Mouse (Mus musculus): Measurements from ENCODE around the gene Rtn4rl1. TPM values are rescaled to one million over a fixed set of nuclear protein-coding genes. Genes with fewer than 3 reads are reported as not detected.

The Rtn4rl1 gene
- polyA plus RNA-seq, 1 experiment from 2014 or later, result 2.6 TPM

DNA sequence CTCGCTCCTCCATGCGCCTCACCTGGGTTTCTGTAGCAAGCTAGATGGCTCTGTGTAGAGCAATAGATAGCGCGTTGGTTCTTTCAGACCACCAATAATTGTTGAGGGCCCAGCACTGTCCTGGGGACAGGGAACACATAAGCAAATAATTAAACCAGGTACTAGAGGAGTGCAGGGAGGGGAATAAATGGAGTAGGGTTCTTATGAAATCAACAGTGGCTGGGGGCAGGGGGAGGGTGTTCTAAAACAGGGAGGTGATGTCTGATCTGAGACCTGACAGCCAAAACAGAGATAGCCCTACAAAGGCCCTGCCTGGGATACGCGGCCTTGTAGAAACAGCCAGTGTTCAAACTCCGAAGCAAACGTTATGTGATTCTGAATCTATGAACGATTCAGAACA lies 56.0 kb downstream of the Rtn4rl1 start:
- H3K9me3 ChIP-seq (replicated peaks), result no peaks in the 10 kb centered on the region
- WGBS, result 89% methylated on average over 9 of the region's 9 CpGs
- ATAC-seq, result no peak

DNA sequence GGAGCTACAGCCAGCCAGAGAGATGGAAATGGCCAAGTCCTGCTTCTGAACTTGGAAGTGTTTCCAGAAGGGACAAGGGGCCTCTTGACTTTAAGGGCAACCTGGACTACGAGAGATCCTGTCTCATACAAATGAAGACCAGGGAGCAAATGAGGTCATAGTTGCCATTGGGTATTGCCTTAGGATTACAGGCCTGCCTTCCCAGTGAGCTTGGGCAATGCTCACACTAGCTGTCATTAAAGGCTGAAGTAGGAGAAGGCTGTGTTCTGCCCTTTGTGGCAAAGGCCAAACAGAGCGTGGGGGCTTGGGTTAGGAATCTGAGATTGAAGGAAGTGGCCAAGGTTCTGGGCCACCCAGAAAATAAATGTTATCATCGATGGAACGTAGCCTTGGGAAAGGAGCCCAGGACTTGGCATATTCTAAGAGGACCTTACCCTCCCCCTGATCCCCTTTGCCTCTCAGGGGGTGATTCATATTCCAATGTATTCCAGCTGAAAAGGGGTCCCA lies 57.5 kb downstream of the Rtn4rl1 start:
- ATAC-seq, result no peak
- H3K4me2 ChIP-seq, result no peak overlapping the region
- no peak overlapping the region for H3K27ac ChIP-seq
- H3K27me3 ChIP-seq, result no peaks in the 10 kb centered on the region
- H3K36me3 ChIP-seq (ENCODE audit: poor library complexity, severe bottlenecking), result no peaks in the 10 kb centered on the region
- peaks cover 4% of the 10 kb centered on the region for H3K4me1 ChIP-seq
- H3K9ac ChIP-seq, result no peak overlapping the region
- H3K4me3 ChIP-seq, result no peak overlapping the region
- no peaks in the 10 kb centered on the region for H3K9me3 ChIP-seq (replicated peaks)
- 86% methylated on average over 4 of the region's 4 CpGs for WGBS

More for the DNA sequence above, 56.0 kb downstream of the Rtn4rl1 start:
- no peak overlapping the region for H3K4me2 ChIP-seq
- no peak overlapping the region for H3K9ac ChIP-seq
- H3K27me3 ChIP-seq, result no peaks in the 10 kb centered on the region
- no peak overlapping the region for H3K4me3 ChIP-seq
- H3K36me3 ChIP-seq (ENCODE audit: poor library complexity, severe bottlenecking), result no peaks in the 10 kb centered on the region
- no peak overlapping the region for H3K27ac ChIP-seq
- peaks cover 19% of the 10 kb centered on the region for H3K4me1 ChIP-seq

DNA sequence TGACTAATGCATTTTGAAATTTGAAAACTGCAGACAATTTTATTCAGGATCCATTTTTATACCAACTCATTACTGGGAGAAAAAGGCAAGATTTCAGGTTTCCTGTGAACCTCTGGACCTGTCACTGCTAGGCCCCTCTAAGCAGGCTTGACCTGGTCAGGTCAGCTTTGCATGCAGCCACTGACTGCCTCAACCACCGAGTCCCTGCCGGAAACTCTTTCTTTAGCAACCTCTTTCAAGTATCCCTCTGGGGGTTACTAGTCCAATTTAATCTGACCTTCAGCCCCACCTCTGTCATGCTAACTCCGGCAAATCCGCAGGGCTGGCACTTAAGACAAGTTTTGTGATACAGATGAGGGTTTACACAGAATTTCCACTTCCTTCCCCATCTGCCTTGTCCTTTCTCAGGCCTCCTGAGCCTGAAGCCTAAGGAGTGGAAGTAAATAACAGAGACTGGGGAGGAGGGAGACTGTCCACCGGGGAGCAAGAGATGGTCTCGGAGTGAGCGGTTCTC lies 58.0 kb downstream of the Rtn4rl1 start:
- Histone ChIP-seq H3K4me2 (no peak overlapping the region), H3K9ac (no peak overlapping the region), H3K27me3 (no peaks in the 10 kb centered on the region), H3K4me3 (no peak overlapping the region), H3K36me3 (ENCODE audit: poor library complexity, severe bottlenecking) (no peaks in the 10 kb centered on the region), H3K9me3 (replicated peaks) (no peaks in the 10 kb centered on the region), H3K4me1 (0 out of 2 replicates have a peak, but pooled peaks cover under 1% of the 10 kb centered on the region), H3K27ac (no peak overlapping the region)
- WGBS, result 57% methylated on average over 7 of the region's 7 CpGs
- no peak for ATAC-seq

DNA sequence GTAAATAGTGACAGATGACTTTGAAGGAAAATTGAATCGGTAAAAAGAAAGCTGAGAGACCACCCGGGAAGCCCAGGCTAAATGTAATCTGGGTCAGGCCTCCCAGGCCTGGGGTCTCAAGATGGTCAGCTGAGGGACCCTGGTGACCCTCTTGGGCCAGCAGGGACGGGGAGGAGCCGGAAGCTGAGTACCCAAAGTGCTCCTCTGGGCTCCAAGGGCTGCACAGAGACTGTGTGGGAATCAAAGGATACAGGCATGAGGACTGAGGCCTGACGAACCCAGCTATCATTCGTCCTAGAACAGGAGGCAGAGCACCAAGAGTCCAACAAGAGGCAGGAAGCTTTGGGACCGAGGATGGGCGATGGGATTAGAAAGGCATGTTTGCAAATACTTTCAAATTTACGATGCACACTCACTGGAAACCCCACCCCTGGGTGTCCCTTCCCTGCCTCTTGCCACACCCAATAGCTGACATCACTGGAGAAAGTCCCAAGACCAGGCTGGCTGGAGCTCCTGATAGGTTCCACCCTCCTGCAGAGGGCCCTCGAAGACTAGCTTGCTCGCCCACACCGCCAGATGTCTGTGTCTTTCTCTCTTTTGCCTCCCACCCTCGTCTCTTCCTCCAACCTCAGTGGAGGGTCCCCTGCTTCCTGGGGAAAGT lies 60.8 kb downstream of the Rtn4rl1 start:
- Histone ChIP-seq H3K27me3 (no peaks in the 10 kb centered on the region), H3K4me2 (no peak overlapping the region), H3K4me3 (no peak overlapping the region), H3K36me3 (ENCODE audit: poor library complexity, severe bottlenecking) (no peaks in the 10 kb centered on the region), H3K9me3 (replicated peaks) (no peaks in the 10 kb centered on the region), H3K9ac (no peak overlapping the region), H3K27ac (no peak overlapping the region), H3K4me1 (no peaks in the 10 kb centered on the region)
- 81% methylated on average over 13 of the region's 13 CpGs for WGBS
- ATAC-seq, result no peak

DNA sequence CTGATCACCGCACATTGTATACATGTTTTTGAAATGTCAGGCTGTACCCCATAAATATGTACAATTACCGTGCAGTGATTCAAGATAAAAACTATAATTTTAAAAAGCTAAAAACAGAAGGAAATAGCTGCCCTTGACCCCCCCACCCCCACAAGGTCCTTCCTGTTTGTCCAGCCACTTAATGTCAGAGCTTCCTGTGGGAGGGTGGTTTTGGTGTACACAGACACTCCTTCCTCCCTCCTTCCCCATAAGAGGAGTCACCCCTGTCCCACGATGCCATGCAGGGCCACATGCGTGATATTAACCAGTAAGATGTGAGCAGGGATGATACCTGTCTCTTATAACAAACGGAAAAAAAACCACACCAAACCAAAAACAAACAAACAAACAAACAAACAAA lies 61.7 kb downstream of the Rtn4rl1 start:
- H3K27ac ChIP-seq, result no peak overlapping the region
- H3K4me1 ChIP-seq, result peaks cover 5% of the 10 kb centered on the region; the same call in 1 of the 2 replicates
- 83% methylated on average over 5 of the region's 5 CpGs for WGBS
- no peak overlapping the region for H3K9ac ChIP-seq
- no peaks in the 10 kb centered on the region for H3K36me3 ChIP-seq (ENCODE audit: poor library complexity, severe bottlenecking)
- H3K4me3 ChIP-seq, result no peak overlapping the region
- H3K9me3 ChIP-seq (replicated peaks), result no peaks in the 10 kb centered on the region
- ATAC-seq, result no peak
- no peak overlapping the region for H3K4me2 ChIP-seq
- no peaks in the 10 kb centered on the region for H3K27me3 ChIP-seq

DNA sequence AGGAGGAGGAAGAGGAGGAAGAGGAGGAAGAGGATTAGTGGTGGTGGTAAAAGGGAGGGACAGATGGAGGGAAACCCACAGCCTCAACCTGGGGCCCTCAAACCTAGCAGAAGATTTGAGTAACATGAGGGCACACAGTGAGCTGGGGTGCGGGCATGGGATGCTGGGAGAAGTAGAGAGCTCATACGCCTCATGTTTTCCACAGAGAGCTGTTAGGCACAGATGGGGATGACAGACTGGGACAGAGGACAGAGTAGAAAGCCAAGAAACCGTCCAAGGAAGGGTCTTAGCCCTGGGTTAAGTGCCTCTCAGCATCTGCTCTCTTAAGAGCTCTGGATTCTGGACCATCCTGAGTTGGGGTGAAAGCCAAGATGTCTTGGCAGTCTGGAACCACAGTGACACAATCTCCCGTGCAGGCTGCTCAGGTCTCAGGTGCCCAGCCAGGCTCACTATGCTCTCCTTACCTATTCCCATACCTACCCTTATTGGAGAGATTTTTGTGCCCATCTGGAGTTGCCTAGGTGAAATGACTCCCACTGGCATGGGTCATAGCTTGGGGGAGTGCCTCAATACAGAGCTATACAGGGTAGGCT lies 63.6 kb downstream of the Rtn4rl1 start:
- no peak overlapping the region for H3K4me3 ChIP-seq
- WGBS, result 68% methylated on average over 4 of the region's 4 CpGs
- peaks cover 19% of the 10 kb centered on the region for H3K4me1 ChIP-seq
- H3K36me3 ChIP-seq (ENCODE audit: poor library complexity, severe bottlenecking), result no peaks in the 10 kb centered on the region
- no peaks in the 10 kb centered on the region for H3K9me3 ChIP-seq (replicated peaks)
- no peak overlapping the region for H3K9ac ChIP-seq
- H3K27me3 ChIP-seq, result no peaks in the 10 kb centered on the region
- ATAC-seq, result no peak
- no peak overlapping the region for H3K4me2 ChIP-seq
- no peak overlapping the region for H3K27ac ChIP-seq

DNA sequence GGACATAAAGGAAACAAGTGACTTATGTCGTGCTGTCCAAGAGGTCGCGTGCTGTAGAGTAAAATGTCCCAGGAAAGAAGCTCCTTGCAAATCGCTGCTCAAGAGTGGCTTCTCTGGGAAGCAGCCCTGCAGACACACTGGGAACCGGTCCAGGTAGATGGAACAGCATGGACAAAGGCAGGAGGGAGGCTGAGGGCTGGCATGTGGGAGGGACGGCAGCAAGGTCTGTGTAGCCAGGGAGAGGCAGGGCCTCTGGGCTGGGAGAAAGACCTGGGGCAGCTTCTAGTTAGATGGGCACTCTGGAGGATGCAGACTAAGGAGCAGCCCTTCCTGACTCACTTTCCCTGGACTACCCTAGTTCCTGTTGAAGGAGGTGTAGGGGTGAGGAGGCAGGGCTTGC lies 65.8 kb downstream of the Rtn4rl1 start:
- no peak overlapping the region for H3K9ac ChIP-seq
- no peaks in the 10 kb centered on the region for H3K27me3 ChIP-seq
- ATAC-seq, result no peak
- H3K4me3 ChIP-seq, result no peak overlapping the region
- H3K9me3 ChIP-seq (replicated peaks), result no peaks in the 10 kb centered on the region
- H3K36me3 ChIP-seq (ENCODE audit: poor library complexity, severe bottlenecking), result no peaks in the 10 kb centered on the region
- WGBS, result 69% methylated on average over 6 of the region's 6 CpGs
- H3K4me1 ChIP-seq, result peaks cover 39% of the 10 kb centered on the region
- no peak overlapping the region for H3K27ac ChIP-seq
- H3K4me2 ChIP-seq, result no peak overlapping the region

DNA sequence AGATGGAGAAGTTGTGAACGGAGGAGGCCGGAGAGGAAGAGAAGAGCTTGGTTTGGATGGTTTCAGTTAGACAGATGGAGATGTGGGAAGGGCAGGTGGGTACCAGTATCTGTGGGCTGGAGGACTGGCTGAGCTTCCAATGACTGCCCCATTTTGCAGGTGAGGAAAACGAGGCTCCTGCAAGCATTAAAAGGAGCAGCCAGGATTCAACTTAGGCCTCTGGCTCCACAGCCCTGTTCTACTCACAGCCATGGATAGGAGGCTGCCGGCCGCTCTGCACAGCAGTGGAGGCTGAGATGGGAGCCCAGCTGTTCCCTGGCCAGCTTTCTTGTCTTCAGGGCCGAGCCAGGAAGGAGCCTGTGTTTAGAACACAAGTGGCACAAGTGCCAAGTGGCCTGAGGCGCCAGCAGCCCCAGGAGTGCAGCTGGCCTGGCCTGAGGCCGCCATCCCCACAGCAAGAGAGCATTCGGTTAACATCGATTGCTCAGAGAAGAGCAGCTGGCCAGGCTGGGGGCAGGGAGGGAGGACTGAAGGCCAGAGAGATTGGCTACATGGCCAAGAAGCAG lies 66.5 kb downstream of the Rtn4rl1 start:
- Histone ChIP-seq H3K9me3 (replicated peaks) (no peaks in the 10 kb centered on the region), H3K27ac (no peak overlapping the region), H3K36me3 (ENCODE audit: poor library complexity, severe bottlenecking) (no peaks in the 10 kb centered on the region), H3K27me3 (peaks cover 5% of the 10 kb centered on the region; the same call in 1 of the 2 replicates), H3K9ac (no peak overlapping the region), H3K4me2 (no peak overlapping the region), H3K4me3 (no peak overlapping the region), H3K4me1 (peaks cover 42% of the 10 kb centered on the region)
- WGBS, result 63% methylated on average over 10 of the region's 10 CpGs
- ATAC-seq, result no peak

DNA sequence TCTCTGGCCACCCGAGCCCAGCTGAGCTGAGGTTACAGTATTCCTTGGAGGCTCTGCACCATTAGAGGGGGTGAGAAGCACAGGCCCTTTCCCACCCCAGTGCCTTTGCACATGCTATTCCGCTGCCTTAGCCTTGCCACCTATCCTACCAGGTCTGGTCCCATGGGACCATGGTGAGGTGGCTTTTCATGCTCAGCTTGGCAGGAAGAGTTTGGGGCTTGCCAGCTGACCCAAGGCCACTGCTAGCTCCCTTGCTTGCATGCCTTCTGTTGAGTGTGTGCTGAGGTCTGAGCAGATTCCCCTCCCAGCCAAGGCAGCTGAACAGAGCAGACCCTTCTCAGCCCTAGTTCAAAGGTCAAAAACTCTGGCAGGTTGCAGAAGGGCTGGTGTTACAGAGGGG lies 67.4 kb downstream of the Rtn4rl1 start:
- H3K4me3 ChIP-seq, result no peak overlapping the region
- peaks cover 42% of the 10 kb centered on the region for H3K4me1 ChIP-seq
- no peak overlapping the region for H3K9ac ChIP-seq
- H3K9me3 ChIP-seq (replicated peaks), result no peaks in the 10 kb centered on the region
- 88% methylated on average over 2 of the region's 2 CpGs for WGBS
- no peaks in the 10 kb centered on the region for H3K36me3 ChIP-seq (ENCODE audit: poor library complexity, severe bottlenecking)
- H3K27me3 ChIP-seq, result peaks cover 13% of the 10 kb centered on the region; the same call in 1 of the 2 replicates
- H3K4me2 ChIP-seq, result no peak overlapping the region
- ATAC-seq, result no peak
- H3K27ac ChIP-seq, result no peak overlapping the region

DNA sequence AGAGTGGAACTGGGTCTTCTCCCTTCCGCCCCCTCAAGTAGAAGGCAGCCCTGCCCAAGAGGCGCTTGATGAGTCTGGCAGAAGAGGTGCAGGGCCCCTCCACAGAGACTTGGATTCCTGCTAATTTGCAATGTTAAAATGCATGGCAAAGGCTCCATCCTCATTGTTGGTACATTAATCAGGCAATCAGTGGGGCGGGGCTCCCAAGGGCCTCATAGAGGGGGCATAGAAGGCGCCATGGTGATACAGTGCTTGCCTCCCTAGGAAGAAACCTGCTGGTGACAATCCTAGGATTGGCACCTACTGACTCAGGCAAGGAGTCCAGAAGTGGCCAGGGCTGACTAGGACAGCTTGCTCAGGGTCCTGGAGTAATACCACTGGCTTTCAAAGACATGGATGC lies 68.1 kb downstream of the Rtn4rl1 start:
- Histone ChIP-seq H3K9me3 (replicated peaks) (no peaks in the 10 kb centered on the region), H3K4me1 (peaks cover 42% of the 10 kb centered on the region), H3K4me2 (no peak overlapping the region), H3K36me3 (ENCODE audit: poor library complexity, severe bottlenecking) (no peaks in the 10 kb centered on the region), H3K27ac (0 out of 2 replicates have a peak overlapping the region, but pooled peaks have one; percentile 21), H3K4me3 (no peak overlapping the region), H3K9ac (no peak overlapping the region), H3K27me3 (peaks cover 13% of the 10 kb centered on the region; the same call in 1 of the 2 replicates)
- 46% methylated on average over 4 of the region's 4 CpGs for WGBS
- ATAC-seq, result no peak; the same call in 1 of the 2 replicates

DNA sequence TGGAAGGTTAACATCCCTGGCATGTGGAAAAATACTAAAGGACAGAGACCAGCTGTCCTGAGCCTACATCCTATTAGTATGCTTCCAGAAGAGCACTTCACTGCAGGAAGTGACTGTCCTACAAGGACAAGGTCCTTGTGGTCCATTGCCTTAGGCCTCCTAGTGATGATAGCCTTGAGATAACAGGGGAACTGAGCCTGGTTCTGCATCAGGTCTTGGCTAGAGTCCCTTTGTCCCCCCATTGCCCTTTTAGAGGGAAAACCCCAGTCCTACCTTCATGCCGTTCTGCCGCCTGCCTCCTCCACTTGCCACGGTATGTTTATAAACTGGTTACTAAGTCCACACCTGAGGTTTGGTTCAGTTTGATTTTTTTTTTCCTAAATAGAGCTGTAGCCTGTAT lies 68.6 kb downstream of the Rtn4rl1 start:
- ATAC-seq, result no peak
- H3K9me3 ChIP-seq (replicated peaks), result no peaks in the 10 kb centered on the region
- WGBS, result 85% methylated on average over 3 of the region's 3 CpGs
- no peak overlapping the region for H3K4me2 ChIP-seq
- no peak overlapping the region for H3K9ac ChIP-seq
- H3K4me1 ChIP-seq, result peaks cover 42% of the 10 kb centered on the region
- no peak overlapping the region for H3K4me3 ChIP-seq
- H3K27me3 ChIP-seq, result peaks cover 13% of the 10 kb centered on the region; the same call in 1 of the 2 replicates
- no peaks in the 10 kb centered on the region for H3K36me3 ChIP-seq (ENCODE audit: poor library complexity, severe bottlenecking)
- 0 out of 2 replicates have a peak overlapping the region, but pooled peaks have one; percentile 21 for H3K27ac ChIP-seq

DNA sequence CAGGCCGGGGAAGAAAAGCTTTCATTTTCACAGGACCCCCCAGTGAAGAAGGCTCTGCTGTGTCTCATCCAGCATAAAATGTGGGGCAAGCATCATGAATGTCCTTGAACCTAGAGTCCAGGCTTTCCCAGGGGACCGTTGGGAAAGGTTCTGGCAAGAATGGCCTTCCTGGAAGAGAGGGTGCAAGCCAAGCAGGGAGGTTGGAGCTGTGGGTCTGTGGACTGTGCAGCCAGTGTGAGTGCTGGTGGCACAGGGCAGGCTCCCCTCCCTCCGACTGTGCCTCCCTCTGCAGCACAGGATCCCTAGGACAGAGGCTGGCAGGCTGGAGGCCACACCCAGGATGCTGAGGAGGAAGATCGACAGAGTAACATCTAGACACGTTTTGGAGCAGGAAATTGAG lies 69.2 kb downstream of the Rtn4rl1 start:
- no peak overlapping the region for H3K4me2 ChIP-seq
- 56% methylated on average over 5 of the region's 5 CpGs for WGBS
- H3K27ac ChIP-seq, result peak overlapping the region; percentile 68
- H3K4me1 ChIP-seq, result peaks cover 42% of the 10 kb centered on the region
- H3K36me3 ChIP-seq (ENCODE audit: poor library complexity, severe bottlenecking), result no peaks in the 10 kb centered on the region
- H3K9me3 ChIP-seq (replicated peaks), result no peaks in the 10 kb centered on the region
- H3K4me3 ChIP-seq, result no peak overlapping the region
- 0 out of 2 replicates have a peak, but pooled peaks have one; percentile 5 for ATAC-seq
- peaks cover 13% of the 10 kb centered on the region; the same call in 1 of the 2 replicates for H3K27me3 ChIP-seq
- no peak overlapping the region for H3K9ac ChIP-seq

Data from forebrain, embryonic 13.5 days (tissue).